Mouse (Mus musculus): ENCODE results near the gene Tk1.

Gene Tk1

DNA sequence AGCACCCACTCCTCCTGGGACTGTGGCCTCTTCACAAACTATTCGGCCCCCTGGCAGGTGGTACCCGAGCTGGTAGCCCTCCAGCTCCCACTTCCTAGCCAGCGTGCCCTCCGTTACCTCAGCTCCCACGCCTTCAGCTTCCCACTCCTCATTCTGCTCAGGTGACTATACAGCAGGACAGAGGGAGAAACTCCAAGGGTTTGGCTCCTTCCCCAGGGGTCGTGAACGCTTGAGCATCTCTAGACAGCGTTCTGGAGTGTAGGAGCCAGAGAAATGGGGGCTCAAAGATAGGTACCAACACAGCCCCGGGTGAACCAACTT is 34.5 kb downstream of the Tk1 start:
- in situ Hi-C loops (cut with MboI) = loop anchor here (5.0 kb wide), 1 partner anchor 36 kb away; the partner anchor contains the start of genes Afmid and Tk1

DNA sequence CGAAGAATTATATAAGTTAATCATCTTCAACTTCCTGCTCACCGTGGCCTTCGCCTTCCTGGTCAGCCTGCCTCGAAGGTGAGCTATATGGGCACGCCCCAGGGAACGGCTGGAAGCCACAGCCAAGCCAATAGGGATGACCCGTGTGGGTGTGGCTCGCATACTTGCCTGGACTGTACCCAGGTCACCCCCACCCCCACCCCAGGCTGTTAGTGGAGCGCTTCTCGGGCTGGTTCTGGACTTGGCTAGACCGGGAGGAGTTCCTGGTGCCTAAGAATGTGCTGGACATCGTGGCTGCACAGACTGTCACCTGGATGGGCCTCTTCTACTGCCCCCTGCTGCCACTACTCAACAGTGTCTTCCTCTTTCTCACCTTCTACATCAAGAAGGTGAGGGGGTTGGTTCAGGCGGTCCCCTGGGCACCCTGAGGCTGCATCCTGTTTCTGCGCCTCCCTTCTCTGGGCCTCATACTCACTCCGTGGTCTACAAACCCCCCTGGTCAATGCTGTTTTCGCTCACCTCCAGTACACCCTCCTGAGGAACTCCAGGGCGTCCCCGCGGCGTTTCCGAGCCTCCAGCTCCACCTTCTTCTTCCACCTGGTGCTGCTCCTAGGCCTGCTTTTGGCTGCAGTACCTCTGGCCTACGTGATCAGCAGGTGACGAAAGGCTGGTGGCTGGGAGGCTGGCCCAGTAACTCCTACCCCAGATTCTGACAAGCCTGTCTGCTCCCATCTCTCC is 35.0 kb downstream of the Tk1 start:
- in situ Hi-C loops (cut with MboI) = loop anchor here (5.0 kb wide), 1 partner anchor 36 kb away; the partner anchor contains the start of genes Afmid and Tk1

DNA sequence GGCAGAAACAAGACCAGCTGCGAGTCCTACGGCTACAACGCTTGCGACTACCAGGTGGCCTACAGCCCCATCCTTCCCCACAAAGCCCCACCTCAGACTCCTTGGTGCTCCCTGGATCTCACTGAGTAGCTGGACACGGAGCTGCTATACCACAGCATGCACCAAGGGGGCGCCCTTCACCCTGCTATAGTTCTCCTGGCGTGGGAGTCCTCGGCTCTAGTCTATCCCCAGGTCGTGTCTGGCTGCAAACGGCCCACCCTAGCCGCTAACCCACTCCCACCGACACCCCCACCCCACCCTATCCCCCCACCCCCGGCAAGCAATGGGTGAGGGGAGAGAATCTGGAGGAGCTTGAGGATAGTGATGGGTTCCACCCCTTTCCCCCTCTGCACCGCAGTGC is 35.6 kb downstream of the Tk1 start:
- in situ Hi-C loops (cut with MboI) = loop anchor here (5.0 kb wide), 1 partner anchor 37 kb away; the partner anchor contains the start of genes Afmid and Tk1

DNA sequence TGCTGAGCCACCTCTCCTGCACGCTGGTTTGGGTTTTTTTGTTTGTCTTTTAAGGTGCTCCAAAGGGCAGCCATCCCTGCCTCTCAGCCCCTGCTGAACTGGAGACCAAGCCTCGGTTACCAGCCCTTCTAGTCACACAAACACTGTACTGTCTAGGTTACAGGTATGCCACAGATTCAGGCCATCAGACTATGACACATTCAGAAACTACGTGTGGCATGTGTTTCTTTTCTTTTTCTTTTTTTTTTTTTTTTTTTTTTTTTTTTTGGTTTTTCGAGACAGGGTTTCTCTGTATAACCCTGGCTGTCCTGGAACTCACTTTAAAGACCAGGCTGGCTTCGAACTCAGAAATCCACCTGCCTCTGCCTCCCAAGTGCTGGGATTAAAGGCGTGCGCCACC is 37.4 kb downstream of the Tk1 start:
- in situ Hi-C loops (cut with MboI) = loop anchor here (5.0 kb wide), 1 partner anchor 76 kb away; no protein-coding TSS in a partner anchor

DNA sequence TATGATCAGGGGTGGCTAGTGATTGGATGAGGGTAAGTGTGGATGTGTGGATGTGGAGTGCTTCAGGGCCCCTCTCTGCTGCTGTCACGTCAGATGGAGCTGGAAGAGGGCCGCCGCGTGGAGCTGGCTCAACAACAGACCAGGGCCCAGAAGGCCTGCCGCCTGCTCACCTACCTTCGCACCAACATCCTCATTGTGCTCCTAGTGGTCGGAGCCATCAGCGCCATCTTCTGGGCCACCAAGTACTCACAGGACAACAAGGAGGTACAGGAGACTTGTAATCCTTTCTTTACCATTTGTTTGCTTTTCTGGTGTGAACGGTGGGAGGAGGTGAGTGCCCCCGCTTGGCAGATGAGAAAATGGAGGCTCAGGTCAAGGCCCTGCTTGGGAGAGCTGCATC is 39.6 kb downstream of the Tk1 start:
- in situ Hi-C loops (cut with MboI) = loop anchor here (5.0 kb wide), 1 partner anchor 74 kb away; no protein-coding TSS in a partner anchor

DNA sequence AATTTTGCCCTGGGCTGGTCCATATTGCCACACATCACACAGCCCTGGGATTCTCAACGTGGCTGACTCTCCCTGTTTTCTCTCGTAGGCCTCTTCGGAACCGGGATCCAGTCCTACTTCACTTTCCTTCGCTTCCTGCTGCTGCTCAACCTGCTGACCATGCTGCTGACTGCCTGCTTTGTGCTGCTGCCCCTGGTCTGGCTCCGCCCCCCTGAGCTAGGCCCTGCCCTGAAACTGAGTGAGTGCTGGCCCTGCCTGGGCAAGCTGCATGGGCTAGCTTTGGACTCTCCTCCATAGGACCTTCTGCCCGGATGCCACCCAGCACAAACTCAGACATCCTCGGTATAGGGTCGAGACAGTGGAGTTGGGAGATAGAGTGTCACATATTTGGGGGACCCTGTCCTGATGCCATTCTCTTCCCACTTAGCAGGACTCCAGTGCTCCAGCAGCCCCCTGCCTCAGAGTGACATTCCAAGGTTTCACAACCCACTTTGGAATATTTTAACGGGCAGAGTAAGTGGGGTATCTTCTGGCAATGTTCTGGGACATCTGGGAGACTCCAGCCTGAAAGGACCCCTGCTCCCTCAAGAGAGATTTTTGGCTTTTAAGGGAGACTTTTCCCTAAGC is 42.1 kb downstream of the Tk1 start:
- in situ Hi-C loops (cut with MboI) = no loop called here

DNA sequence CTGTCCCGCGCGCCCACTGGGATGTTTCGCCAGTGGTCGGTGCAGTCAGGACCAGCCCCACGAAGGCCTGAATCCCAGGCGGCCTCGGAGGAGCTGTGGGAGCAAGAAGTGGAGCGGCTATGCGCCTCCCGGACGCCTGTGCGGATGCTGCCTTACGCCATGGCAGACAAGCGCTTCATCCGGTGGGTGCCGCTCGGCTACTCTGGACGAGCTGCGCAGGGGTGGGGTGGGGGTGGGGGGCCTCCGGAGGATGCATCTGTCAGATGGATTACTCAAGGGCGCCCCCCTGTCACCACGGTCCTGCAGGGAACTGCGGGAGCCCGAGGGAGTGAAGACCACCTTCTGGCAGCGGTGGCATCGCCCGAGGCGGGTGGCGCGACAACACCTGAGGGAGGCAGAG is 42.8 kb downstream of the Tk1 start:
- in situ Hi-C loops (cut with MboI) = no loop called here

DNA sequence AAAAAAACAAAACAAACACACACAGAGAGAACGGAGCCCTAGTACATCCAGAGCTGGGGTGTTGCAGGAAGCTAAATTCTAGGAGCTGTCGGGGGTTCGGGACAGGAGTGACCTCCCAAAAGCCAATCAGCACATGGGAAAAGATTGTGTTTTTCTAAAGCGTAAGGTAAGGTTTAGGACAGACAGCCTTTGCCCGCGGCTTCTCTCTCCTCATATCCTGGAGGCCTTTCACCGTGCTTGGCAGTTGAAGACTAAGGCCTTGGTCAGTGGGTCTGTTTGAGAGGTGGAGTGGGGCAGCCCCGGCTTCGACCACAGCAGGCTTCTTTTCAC is 43.2 kb downstream of the Tk1 start:
- in situ Hi-C loops (cut with MboI) = no loop called here

DNA sequence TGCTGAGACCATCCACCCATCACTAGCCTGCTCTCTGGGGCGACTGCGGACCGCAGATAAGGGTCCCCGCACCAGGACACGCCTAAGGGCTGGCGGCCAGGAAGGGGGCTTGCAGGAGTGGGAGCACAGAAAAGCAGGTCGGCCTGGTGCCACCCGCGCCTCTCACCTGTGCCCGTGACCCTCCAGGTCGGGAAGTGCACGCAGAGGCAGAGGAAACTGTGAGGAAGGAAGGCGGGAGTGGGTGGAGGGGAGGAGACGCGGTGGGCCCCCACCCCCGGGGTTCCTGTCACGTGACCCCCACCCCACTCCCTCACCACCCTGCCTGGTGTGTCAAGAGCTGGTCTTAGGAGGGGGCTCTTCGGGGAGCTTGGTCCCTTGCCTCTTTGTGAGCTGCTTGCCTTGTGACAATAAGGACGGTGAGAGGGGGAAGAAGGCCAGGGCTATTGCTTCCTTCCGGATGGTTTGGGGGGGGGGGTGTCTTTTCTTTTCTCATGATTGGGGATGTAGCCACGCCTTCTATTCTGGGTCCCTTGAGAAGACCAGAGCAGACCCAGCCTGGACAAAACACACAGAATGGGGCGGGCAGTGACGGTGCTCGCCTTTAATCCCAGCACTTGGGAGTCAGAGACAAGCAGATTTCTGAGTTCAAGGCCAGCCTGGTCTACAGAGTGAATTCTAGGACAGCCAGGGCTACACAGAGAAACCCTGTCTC is 43.7 kb downstream of the Tk1 start, which contains the start of the genes Tmc8 and Tmc6:
Tmc8 (plus strand) TSS at position 84 of the 712 bp plus-strand sequence.
Tmc6 (minus strand) TSS at position 206 of the 712 bp plus-strand sequence.
- in situ Hi-C loops (cut with MboI) = no loop called here

DNA sequence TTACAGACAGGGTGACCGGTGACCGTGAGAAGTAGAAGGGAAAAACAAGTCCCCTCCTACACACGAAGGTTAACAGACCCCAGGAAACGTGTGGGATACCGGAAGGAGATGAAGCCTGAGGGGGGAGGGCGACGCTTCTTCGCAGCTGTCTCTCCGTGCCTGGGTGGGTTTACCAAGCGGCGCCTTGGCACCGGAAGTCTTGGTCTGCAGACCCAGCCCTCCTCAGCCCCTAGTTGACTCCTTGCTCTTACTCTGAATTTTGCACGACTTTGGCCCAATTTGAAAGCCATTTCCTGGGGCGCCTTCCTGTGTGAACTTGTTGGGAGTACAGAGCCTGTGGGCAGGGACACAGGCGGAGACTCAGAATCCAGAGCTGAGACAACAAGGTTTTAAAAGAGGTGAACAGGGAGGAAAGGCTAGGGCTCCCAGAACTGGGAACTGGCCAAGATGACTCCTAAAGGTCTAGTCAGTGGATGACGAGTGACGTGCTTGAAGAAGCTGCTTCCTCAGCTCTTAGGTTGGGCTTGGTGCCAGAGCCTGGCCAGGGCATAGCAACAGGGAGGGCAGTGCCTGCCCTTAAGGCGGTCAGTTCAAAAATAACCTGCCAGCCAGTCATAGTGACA is 44.6 kb downstream of the Tk1 start:
- in situ Hi-C loops (cut with MboI) = no loop called here

DNA sequence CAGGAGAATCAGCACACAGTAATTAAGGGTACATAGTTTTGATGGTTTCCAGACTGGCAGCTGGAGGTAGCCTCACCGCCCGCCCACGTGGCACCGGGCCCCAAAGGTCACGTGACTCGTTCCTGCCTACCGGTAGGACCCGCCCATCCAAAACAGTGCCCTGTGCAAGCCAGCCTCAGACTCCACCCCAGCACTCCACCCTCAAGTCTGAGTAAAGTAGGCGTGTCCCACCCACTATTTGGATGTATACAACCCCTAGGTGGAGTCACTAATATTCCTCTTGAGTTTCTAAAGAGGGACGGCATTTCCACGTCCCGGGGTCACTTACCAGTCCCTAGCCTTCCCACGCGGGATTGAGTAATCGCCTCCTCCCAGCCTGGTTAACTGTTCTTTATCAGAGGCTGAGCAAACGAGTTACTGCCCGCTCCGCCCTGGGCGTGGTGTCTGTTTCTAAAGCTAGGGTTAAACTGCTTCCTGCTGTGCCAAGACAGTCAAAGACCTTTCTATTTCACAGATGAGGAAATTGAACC is 45.2 kb downstream of the Tk1 start:
- in situ Hi-C loops (cut with MboI) = no loop called here

DNA sequence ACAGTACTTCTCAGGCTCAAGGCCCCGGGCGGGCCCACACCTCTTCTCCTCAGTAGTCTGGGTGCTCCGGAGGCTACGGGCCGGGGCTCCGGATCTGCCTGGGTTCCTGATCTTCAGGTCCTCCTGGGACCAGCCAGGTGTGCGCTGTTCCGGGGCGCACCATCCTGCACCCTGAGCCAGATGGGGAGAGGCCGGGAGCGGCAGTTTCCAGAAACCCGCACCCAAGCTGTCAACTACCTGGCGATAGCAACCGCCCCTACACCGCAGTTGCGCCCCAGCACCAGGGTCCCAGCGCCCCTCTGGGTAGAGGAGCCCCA is 45.7 kb downstream of the Tk1 start:
- in situ Hi-C loops (cut with MboI) = no loop called here

DNA sequence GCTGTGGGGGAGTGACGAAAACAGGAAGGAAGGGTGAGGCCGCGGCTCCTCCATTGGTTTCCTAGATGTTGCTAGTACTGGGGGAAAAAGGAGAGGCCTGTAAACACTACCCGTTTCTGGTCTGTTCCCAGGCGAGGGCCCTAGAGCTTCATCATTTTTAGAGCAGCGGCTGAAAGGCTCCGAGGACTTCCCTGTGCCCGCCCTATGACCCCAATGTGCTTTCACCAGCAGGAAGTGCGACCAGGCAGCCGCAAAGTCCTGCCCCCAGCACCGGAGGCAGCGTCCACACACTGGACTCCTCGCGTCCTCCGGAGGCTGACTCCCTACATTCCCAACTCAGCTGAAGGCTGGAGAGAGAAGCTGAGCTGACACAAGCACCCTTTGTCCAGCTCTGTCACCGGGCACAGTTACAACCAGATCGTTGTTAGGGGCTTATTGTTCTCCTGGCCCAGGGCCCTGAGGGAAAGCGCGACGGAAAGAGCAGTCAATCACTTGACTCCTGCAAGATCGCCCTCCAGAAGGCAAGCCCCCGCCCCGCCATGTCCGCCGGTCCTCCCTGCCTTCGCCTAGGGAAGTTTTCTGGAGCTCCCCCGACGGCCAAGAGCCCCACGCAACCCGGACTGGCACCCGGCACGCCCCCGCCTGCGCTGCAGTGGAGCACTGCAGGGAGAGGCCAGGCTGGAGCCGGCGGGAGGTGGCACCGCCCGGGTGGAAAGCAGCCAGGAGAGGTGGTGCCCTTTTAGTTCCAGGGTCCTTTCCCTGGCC is 46.3 kb downstream of the Tk1 start:
- in situ Hi-C loops (cut with MboI) = no loop called here

DNA sequence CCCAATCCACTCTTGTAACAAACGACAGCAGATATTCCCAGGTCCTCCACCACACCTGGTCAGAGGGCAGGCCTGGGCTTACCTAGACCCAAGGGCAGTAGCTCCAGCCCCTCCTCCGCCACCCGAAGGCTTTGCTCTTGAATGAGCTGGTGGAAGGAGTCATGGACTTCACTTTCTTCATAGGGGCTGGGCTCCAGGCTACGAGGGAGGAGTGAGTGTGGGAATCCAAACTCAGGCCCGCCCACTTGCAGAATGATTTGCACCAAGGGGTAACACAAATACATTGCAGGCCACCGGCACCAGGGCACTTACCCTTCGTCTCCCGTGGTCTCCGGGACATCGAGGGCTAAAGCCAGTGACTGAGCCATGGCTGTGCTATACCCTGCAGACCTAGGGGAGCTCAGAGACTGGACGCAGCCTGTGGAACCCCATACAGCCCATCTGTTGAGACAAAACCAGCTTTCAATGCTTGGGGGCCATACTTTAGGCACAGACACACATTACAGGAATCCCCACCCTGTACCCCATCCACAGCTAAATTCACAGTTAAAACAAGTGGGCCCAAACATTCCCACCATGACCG is 47.0 kb downstream of the Tk1 start:
- in situ Hi-C loops (cut with MboI) = no loop called here

DNA sequence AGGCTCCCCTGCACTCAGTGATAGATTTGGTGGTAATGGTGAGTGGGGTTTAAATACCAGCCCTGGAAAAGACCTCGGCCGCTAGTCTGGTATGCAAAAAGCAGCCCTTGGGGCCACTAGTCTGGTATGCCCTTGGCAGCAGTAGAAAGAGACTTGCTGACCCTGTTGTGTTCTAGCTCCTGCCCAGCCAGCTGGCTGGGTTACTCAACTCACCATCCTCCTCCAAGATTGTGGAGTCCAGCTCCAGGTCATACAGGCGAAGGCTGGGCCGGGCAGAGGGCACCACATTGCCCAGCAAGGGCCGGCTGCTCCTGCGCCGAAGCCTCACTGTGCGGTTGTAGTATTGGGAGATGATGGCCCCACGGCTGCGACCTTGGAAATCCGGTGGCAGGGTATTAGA is 47.9 kb downstream of the Tk1 start:
- in situ Hi-C loops (cut with MboI) = no loop called here

DNA sequence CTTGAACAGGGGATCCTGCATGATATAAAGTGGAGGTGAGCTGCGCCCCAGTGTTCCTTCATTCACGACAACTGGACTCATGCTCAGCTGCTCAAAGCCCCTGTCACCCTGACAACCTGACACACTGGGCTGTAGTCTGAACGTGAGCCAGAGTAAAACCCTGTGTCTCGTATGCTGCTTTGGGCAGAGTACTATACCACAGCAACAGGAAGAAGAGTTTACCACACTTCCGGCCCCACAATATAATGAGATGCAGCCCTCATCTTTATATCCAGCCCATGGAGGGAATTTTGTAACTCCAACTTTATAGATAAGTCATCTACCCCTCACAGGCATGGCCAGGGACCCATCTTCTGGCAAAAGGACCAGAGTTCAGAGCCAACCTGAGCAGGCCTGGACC is 48.8 kb downstream of the Tk1 start:
- in situ Hi-C loops (cut with MboI) = no loop called here

DNA sequence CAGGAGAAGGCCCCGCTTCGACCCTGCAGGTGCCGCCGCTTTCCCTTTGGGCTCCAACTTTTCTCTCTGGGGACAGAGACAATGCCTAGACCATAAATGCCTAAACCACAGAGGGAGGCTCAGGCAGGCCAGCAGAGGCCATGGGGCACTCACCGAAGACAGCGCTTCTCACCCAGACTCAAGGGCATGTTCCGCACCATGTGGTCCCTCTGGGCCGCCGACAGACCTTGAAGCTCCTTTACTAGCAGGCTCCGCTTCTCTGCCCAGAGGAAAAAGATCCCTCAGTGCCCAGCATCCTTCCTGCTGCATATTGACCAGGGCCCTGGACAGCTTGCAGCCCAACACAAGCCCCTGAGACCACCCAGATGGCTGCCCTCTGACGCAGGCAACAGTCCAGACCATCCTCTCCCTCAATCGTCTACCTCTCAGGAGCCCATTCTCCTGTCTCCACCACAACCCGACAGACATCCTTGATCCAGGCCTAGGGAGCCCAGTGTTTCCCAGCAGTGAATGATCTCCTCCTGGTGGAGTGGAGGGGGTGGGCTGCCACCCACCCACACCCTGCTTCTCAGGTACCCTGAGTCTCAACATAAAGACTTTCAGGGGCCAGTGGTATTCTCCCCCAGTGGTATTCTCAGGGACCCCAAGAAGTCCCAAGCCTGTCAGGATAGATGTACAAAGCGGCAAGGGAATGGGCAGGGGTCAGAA is 49.7 kb downstream of the Tk1 start:
- in situ Hi-C loops (cut with MboI) = no loop called here

DNA sequence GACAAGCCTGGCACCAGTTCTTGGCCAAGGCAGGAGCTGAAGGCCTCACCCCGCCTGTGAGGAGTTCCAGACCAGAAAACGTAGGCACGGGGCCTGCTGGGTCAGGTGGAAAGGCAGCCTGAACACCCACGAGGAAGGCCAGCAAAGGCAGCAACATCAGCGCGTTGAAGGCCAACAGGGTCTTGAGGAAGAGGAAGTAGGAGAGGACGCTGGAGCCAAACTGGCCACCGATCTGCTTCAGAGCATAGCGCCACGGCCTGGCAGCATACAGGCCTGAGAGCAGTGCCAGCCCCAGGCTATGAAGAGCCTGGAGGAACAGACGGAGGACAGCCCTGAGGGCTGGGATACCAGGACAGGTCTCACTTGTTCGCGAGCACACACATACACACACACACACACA is 50.4 kb downstream of the Tk1 start:
- in situ Hi-C loops (cut with MboI) = no loop called here

DNA sequence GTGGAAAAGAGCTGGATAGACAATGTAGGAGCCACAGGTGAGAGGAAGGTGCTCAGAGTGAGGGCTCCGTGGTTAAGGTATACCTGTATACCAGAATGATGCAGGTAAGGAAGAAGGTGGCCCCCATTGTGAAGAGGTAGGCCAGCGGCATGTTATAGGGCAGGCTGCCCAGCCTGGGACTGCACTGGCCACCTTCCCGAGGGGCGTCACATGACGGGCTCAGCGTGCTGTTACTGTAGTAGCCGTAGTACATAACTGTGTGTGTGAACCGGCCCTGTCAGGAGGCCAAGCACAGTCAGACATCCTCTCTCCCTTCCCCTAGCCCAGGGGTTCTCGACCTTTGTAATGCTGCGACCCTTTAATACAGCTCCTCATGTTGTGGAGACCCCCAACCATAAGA is 51.0 kb downstream of the Tk1 start:
- in situ Hi-C loops (cut with MboI) = no loop called here

DNA sequence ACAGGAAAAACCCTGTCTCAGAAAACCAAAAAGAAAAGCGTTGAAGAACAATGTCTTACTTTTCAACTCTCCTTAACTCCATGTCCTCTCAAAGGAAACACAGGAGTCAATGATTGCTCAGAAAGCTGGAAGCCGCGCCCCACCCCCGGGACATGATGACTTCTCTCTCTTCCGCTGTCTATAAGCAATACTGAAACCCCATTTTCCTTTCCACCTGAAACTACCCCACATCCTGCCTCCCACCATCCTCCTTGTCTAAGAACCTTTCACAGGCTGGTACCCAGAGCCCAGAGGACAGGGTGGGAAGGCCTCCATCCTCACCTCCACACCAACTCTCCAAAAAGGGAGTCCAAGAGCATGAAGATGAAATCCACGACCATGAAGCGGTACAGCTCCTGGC is 53.5 kb downstream of the Tk1 start:
- in situ Hi-C loops (cut with MboI) = no loop called here

DNA sequence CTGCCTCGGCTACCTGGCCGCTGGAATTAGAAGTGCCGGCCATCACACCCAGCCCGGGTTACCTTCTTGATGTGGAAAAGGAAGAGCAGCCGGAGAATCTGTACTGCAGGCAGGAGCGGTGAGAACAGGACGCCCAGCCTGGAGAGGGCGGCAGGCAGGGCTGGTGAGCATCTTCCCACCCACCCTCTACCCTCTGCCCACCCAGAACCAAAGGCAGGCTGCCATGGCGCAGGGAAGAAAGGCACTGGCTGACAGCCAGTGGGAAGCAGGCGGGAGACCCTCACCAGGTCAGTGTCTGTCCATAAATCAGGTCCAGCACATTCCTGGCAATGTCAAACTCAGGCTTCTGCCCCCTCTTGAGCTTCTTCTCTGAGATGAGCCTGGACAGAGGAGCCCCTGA is 55.5 kb downstream of the Tk1 start:
- in situ Hi-C loops (cut with MboI) = no loop called here
